Mouse (Mus musculus): ENCODE measurements around the gene Adgrd1.

The Adgrd1 gene

GRCm38 (mm10) chr5:129096511-129096910 lies at the start of gene Adgrd1:
Gene Adgrd1 (plus strand): TSS chr5:129096750.
- DNase-seq (ENCODE audit: extremely low spot score) = no peak

GRCm38 (mm10) chr5:129049372-129049771 lies 47.2 kb upstream of the Adgrd1 start:
- no peak for DNase-seq (ENCODE audit: extremely low spot score)

- no peak for DNase-seq (ENCODE audit: extremely low spot score)
Measured at GRCm38 (mm10) chr5:129051910-129052309, 44.6 kb upstream of the Adgrd1 start.

- peak; percentile 14 for DNase-seq (ENCODE audit: extremely low spot score)
Measured at GRCm38 (mm10) chr5:129052636-129053355, 43.8 kb upstream of the Adgrd1 start.

- no peak for DNase-seq (ENCODE audit: extremely low spot score)
Measured at GRCm38 (mm10) chr5:129054675-129055284, 41.8 kb upstream of the Adgrd1 start.

- DNase-seq (ENCODE audit: extremely low spot score) = no peak
Measured at GRCm38 (mm10) chr5:129059116-129059515, 37.4 kb upstream of the Adgrd1 start.

GRCm38 (mm10) chr5:129061579-129061978 lies 35.0 kb upstream of the Adgrd1 start:
- peak; percentile 70 for DNase-seq (ENCODE audit: extremely low spot score)

GRCm38 (mm10) chr5:129063037-129063791 lies 33.3 kb upstream of the Adgrd1 start:
- peak; percentile 83 for DNase-seq (ENCODE audit: extremely low spot score)

- DNase-seq (ENCODE audit: extremely low spot score) = no peak
Measured at GRCm38 (mm10) chr5:129063792-129064087, 32.8 kb upstream of the Adgrd1 start.

GRCm38 (mm10) chr5:129064186-129064585 lies 32.4 kb upstream of the Adgrd1 start:
- DNase-seq (ENCODE audit: extremely low spot score) = no peak

- no peak for DNase-seq (ENCODE audit: extremely low spot score)
Measured at GRCm38 (mm10) chr5:129065301-129065700, 31.2 kb upstream of the Adgrd1 start.

GRCm38 (mm10) chr5:129065946-129066345 lies 30.6 kb upstream of the Adgrd1 start:
- no peak for DNase-seq (ENCODE audit: extremely low spot score)

GRCm38 (mm10) chr5:129066541-129067230 lies 29.9 kb upstream of the Adgrd1 start:
- no peak for DNase-seq (ENCODE audit: extremely low spot score)

GRCm38 (mm10) chr5:129067231-129067834 lies 29.2 kb upstream of the Adgrd1 start:
- no peak for DNase-seq (ENCODE audit: extremely low spot score)

GRCm38 (mm10) chr5:129071761-129072280 lies 24.7 kb upstream of the Adgrd1 start:
- DNase-seq (ENCODE audit: extremely low spot score) = no peak

GRCm38 (mm10) chr5:129073404-129073803 lies 23.1 kb upstream of the Adgrd1 start:
- no peak for DNase-seq (ENCODE audit: extremely low spot score)

GRCm38 (mm10) chr5:129076098-129076497 lies 20.5 kb upstream of the Adgrd1 start:
- no peak for DNase-seq (ENCODE audit: extremely low spot score)

- no peak for DNase-seq (ENCODE audit: extremely low spot score)
Measured at GRCm38 (mm10) chr5:129077240-129077639, 19.3 kb upstream of the Adgrd1 start.

- DNase-seq (ENCODE audit: extremely low spot score) = no peak
Measured at GRCm38 (mm10) chr5:129081521-129081920, 15.0 kb upstream of the Adgrd1 start.

- no peak for DNase-seq (ENCODE audit: extremely low spot score)
Measured at GRCm38 (mm10) chr5:129085153-129085552, 11.4 kb upstream of the Adgrd1 start.

- DNase-seq (ENCODE audit: extremely low spot score) = no peak
Measured at GRCm38 (mm10) chr5:129092345-129093065, 4.0 kb upstream of the Adgrd1 start.
